ENCODE assay signal across 15 mouse cellular contexts in the genomic region with DNA sequence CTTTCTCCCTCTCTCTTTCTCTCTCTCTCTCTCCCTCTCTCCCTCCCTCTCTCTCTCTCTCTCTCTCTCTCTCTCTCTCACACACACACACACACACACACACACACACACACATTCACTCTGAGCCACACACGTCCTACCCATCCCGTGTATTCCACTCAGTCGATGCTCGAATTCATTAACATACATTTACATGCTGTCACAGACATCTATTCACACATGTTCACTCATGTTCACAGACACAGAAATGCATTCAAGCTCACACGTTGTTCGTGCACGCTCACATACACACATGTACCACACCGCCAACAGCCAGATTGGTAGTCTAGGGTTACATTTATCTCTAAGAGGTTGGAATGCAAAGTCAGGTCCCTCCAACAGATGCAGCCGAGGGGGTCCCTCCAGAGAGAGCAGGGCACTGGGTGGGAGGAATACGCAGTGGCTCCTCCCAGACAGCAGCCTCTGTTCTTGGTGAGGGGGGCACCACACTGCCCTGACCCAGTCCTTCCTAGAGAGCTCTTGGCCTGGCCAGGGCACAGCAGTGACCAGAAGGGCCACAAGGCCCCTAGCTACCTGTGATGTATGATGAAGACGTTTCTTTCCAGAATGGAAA.
DNase-seq lines count a peak whose midpoint lies in the region; ATAC-seq lines count a peak whose summit lies in the region.
"Had no signal": no experiment of that assay in that cellular context is flagged by ENCODE, and none has a peak within 500 bp of the region (broad histone marks: within the 10 kb centered on the region; RNA-seq: fewer than 3 reads in every experiment).

No protein-coding gene starts in this region.

- no peak overlapping the region for H3K4me3 ChIP-seq in kidney, embryonic 16.5 days (ENCODE audit: low read length)
- no peak overlapping the region for H3K4me3 ChIP-seq in hindbrain, embryonic 12.5 days
- no peak overlapping the region for H3K4me3 ChIP-seq in midbrain, embryonic 14.5 days (replicated peaks; ENCODE audit: low read depth, low read length)
- H3K4me3 ChIP-seq: embryonic facial prominence, embryonic 13.5 days; heart, embryonic 15.5 days; liver, embryonic 13.5 days had no signal

- peaks cover 3% of the 10 kb centered on the region; the same call in 1 of the 2 replicates for H3K9me3 ChIP-seq in kidney, embryonic 16.5 days (ENCODE audit: low read length)
- peaks cover 13% of the 10 kb centered on the region for H3K9me3 ChIP-seq in hindbrain, embryonic 12.5 days (replicated peaks)
- no peaks in the 10 kb centered on the region; the same call in 1 of the 2 replicates for H3K9me3 ChIP-seq in midbrain, embryonic 14.5 days (ENCODE audit: control insufficient read depth, low read length)
- H3K9me3 ChIP-seq: liver, embryonic 13.5 days had no signal

- no peak overlapping the region for H3K4me2 ChIP-seq in kidney, embryonic 16.5 days (replicated peaks; ENCODE audit: low read depth, low read length)
- H3K4me2 ChIP-seq in hindbrain, embryonic 12.5 days (replicated peaks): peak overlapping the region; percentile 29
- H3K4me2 ChIP-seq in midbrain, embryonic 14.5 days (ENCODE audit: low read length): no peak overlapping the region
- H3K4me2 ChIP-seq: embryonic facial prominence, embryonic 13.5 days; heart, embryonic 15.5 days; liver, embryonic 13.5 days had no signal

- ATAC-seq in kidney, embryonic 16.5 days (ENCODE audit: low FRiP score, low TSS enrichment): 0 out of 2 replicates have a peak, but pooled peaks have one; percentile 31
- ATAC-seq in hindbrain, embryonic 12.5 days (ENCODE audit: low FRiP score): peak; percentile 80
- ATAC-seq in midbrain, embryonic 14.5 days (ENCODE audit: low FRiP score, low TSS enrichment): peak; percentile 62; the same call in 1 of the 2 replicates

- no peaks in the 10 kb centered on the region for H3K36me3 ChIP-seq in kidney, embryonic 16.5 days (ENCODE audit: insufficient read depth, low read length)
- H3K36me3 ChIP-seq in hindbrain, embryonic 12.5 days: no peaks in the 10 kb centered on the region
- no peaks in the 10 kb centered on the region for H3K36me3 ChIP-seq in midbrain, embryonic 14.5 days (ENCODE audit: control insufficient read depth, insufficient read depth, low read length)
- H3K36me3 ChIP-seq: embryonic facial prominence, embryonic 13.5 days; heart, embryonic 15.5 days; liver, embryonic 13.5 days had no signal

- no peaks in the 10 kb centered on the region for H3K27me3 ChIP-seq in kidney, embryonic 16.5 days (ENCODE audit: insufficient read depth, low read length)
- H3K27me3 ChIP-seq in hindbrain, embryonic 12.5 days: peaks cover 11% of the 10 kb centered on the region
- H3K27me3 ChIP-seq in midbrain, embryonic 14.5 days (ENCODE audit: control insufficient read depth, insufficient read depth, low read length): no peaks in the 10 kb centered on the region
- H3K27me3 ChIP-seq: embryonic facial prominence, embryonic 13.5 days had no signal

- H3K9ac ChIP-seq in kidney, embryonic 16.5 days (replicated peaks; ENCODE audit: low read length): no peak overlapping the region
- no peak overlapping the region for H3K9ac ChIP-seq in hindbrain, embryonic 12.5 days
- no peak overlapping the region for H3K9ac ChIP-seq in midbrain, embryonic 14.5 days (replicated peaks; ENCODE audit: low read length)
- H3K9ac ChIP-seq: embryonic facial prominence, embryonic 13.5 days; heart, embryonic 15.5 days; liver, embryonic 13.5 days had no signal

- H3K4me1 ChIP-seq in kidney, embryonic 16.5 days (ENCODE audit: insufficient read depth, low read length): peaks cover 9% of the 10 kb centered on the region; the same call in 1 of the 2 replicates
- peaks cover 29% of the 10 kb centered on the region for H3K4me1 ChIP-seq in hindbrain, embryonic 12.5 days
- H3K4me1 ChIP-seq in midbrain, embryonic 14.5 days (ENCODE audit: control insufficient read depth, insufficient read depth, low read length): peaks cover 24% of the 10 kb centered on the region
- H3K4me1 ChIP-seq: heart, embryonic 15.5 days; liver, embryonic 13.5 days had no signal

- 47% methylated on average over 11 of the region's 11 CpGs for WGBS in kidney, embryonic 16.5 days
- 26% methylated on average over 11 of the region's 11 CpGs for WGBS in hindbrain, embryonic 12.5 days
- WGBS in midbrain, embryonic 14.5 days: 25% methylated on average over 11 of the region's 11 CpGs

- no peak for DNase-seq in kidney, postnatal 36 days
- DNase-seq in midbrain, embryonic 14.5 days: peak; percentile 46
- DNase-seq in retina, postnatal 1 day: peak; percentile 89
- DNase-seq in thymus, postnatal 4 days: no peak
- DNase-seq in thymus, adult 18-20 months: no peak
- DNase-seq in adrenal gland, postnatal 10 days: no peak
- DNase-seq: adrenal gland, postnatal 14 days; cerebellum, adult 9-11 months; liver, embryonic 13.5 days; spleen, adult 18-20 months had no signal

- H3K27ac ChIP-seq in kidney, embryonic 16.5 days (ENCODE audit: low read length): no peak overlapping the region
- H3K27ac ChIP-seq in hindbrain, embryonic 12.5 days: peak overlapping the region; percentile 82
- peak overlapping the region; percentile 75 for H3K27ac ChIP-seq in midbrain, embryonic 14.5 days (replicated peaks; ENCODE audit: low read depth, low read length)
- H3K27ac ChIP-seq: embryonic facial prominence, embryonic 13.5 days; heart, embryonic 15.5 days; kidney, postnatal 0 days; liver, embryonic 13.5 days had no signal

Comparison
In these comparisons a context has a peak if more than half of its experiments do, and no peak if none do; other contexts are left out.
1. DNase-seq: peak in midbrain, embryonic 14.5 days (single experiment) and retina, postnatal 1 day (single experiment); none in kidney, postnatal 36 days (0 of 2), thymus, postnatal 4 days (single experiment), thymus, adult 18-20 months (0 of 2) and adrenal gland, postnatal 10 days (single experiment).
2. Peak in every context shown above with its lines, with median percentiles within 50 percentile points of each other: ATAC-seq.